11 mouse cellular contexts compared by ENCODE assay signal in the genomic region with DNA sequence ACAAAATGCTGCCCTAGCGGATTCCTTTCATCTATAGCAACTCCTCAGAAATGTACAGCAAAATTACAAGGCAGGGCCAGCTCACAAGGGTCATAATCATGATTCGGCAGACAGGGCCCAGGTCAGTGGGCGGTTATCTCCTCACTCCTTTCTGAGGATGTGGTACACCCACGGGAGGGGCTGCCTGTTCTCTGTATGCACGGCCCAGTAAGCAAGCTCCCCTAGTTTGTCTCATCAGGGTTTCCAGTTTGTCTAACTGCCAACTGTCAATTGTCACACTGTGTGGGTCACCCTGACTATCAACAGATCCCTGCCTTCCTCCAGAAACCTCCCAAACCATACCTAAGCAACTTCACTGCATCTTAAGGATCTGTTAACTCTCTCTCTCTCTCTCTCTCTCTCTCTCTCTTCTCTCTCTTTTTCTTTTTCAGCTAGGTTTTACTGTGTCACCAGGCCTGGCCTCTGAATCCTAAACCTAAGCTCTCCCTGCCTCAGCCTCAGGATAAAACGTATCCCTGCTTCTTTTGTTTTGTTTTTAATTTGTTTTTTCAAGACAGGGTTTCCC. TPM values are rescaled to one million over a fixed set of nuclear protein-coding genes. Genes with fewer than 3 reads are reported as not detected.
DNase-seq lines count a peak whose midpoint lies in the region; ATAC-seq and TF ChIP-seq lines count a peak whose summit lies in the region.
"Had no signal": no experiment of that assay in that cellular context is flagged by ENCODE, and none has a peak within 500 bp of the region (broad histone marks: within the 10 kb centered on the region; RNA-seq: fewer than 3 reads in every experiment).

No protein-coding gene starts in this region.

- no peak for TF ChIP-seq CTCF in layer of hippocampus, adult 2 months (conservative IDR thresholded peaks at IDR 0.05)
- TF ChIP-seq CTCF in bone marrow, adult 2 months (IDR thresholded peaks at IDR 0.05; ENCODE audit: control insufficient read depth, insufficient read depth, low read length), result no peak

- no peaks in the 10 kb centered on the region for H3K27me3 ChIP-seq in liver, embryonic 11.5 days (replicated peaks; ENCODE audit: control insufficient read depth, insufficient read depth, low read length)
- H3K27me3 ChIP-seq in splenic B cell, adult 2 months (ENCODE audit: control insufficient read depth, insufficient read depth, low read length, poor library complexity, severe bottlenecking), result no peaks in the 10 kb centered on the region
- H3K27me3 ChIP-seq: midbrain, embryonic 12.5 days had no signal

- peak overlapping the region; percentile 48 for H3K27ac ChIP-seq in layer of hippocampus, adult 2 months
- peak overlapping the region; percentile 74 for H3K27ac ChIP-seq in bone marrow, adult 2 months (ENCODE audit: control insufficient read depth, insufficient read depth, low read depth, low read length, poor library complexity)
- H3K27ac ChIP-seq in liver, embryonic 11.5 days (ENCODE audit: low read depth, low read length), result peak overlapping the region; percentile 90
- H3K27ac ChIP-seq: hindbrain, embryonic 14.5 days; midbrain, embryonic 12.5 days had no signal

- no peak overlapping the region for H3K4me3 ChIP-seq in layer of hippocampus, adult 2 months
- no peak overlapping the region for H3K4me3 ChIP-seq in bone marrow, adult 2 months (replicated peaks; ENCODE audit: control insufficient read depth, low read depth, low read length)
- H3K4me3 ChIP-seq in liver, embryonic 11.5 days (ENCODE audit: low read depth, low read length), result no peak overlapping the region
- H3K4me3 ChIP-seq: midbrain, embryonic 12.5 days had no signal

- DNase-seq in layer of hippocampus, adult 2 months (ENCODE audit: low spot score in 2 of 2), result no peak
- DNase-seq in layer of hippocampus, adult 8-10 months (ENCODE audit: low spot score in 2 of 2), result no peak
- peak; percentile 66 for DNase-seq in liver, embryonic 11.5 days (ENCODE audit: low spot score)
- DNase-seq in splenic B cell, adult 2 months (ENCODE audit: low read depth, low spot score), result peak; percentile 57
- no peak for DNase-seq in layer of hippocampus, postnatal 14 days (ENCODE audit: low spot score in 2 of 2)
- no peak for DNase-seq in embryo, embryonic 11 days
- DNase-seq in layer of hippocampus, postnatal 10 days (ENCODE audit: low spot score in 2 of 2), result no peak
- DNase-seq: right cerebral cortex, postnatal 14 days had no signal

- WGBS in bone marrow, adult 2 months, result 9% methylated on average over 6 of the region's 6 CpGs
- WGBS in liver, embryonic 11.5 days, result 19% methylated on average over 6 of the region's 6 CpGs

- H3K9ac ChIP-seq in liver, embryonic 11.5 days (ENCODE audit: low read depth, low read length), result peak overlapping the region; percentile 46
- H3K9ac ChIP-seq: hindbrain, embryonic 14.5 days; midbrain, embryonic 12.5 days had no signal

- H3K4me1 ChIP-seq in bone marrow, adult 2 months (ENCODE audit: control insufficient read depth, insufficient read depth, low read length), result peaks cover 42% of the 10 kb centered on the region
- peaks cover 66% of the 10 kb centered on the region for H3K4me1 ChIP-seq in liver, embryonic 11.5 days (replicated peaks; ENCODE audit: control insufficient read depth, insufficient read depth, low read length)

- H3K4me2 ChIP-seq in liver, embryonic 11.5 days, result peak overlapping the region; percentile 41
- H3K4me2 ChIP-seq: hindbrain, embryonic 14.5 days; midbrain, embryonic 12.5 days had no signal

- no peak for TF ChIP-seq POLR2A in bone marrow, adult 2 months (IDR thresholded peaks at IDR 0.05; ENCODE audit: borderline replicate concordance, control insufficient read depth, low read depth, low read length)

- peak; percentile 93 for ATAC-seq in liver, embryonic 11.5 days (replicated peaks; ENCODE audit: low FRiP score)

- H3K36me3 ChIP-seq in liver, embryonic 11.5 days (ENCODE audit: control insufficient read depth, insufficient read depth, low read length), result no peaks in the 10 kb centered on the region
- no peaks in the 10 kb centered on the region; the same call in 1 of the 2 replicates for H3K36me3 ChIP-seq in splenic B cell, adult 2 months (ENCODE audit: control insufficient read depth, insufficient read depth, low read length, poor library complexity, severe bottlenecking)
- H3K36me3 ChIP-seq: midbrain, embryonic 12.5 days had no signal

- no peaks in the 10 kb centered on the region for H3K9me3 ChIP-seq in liver, embryonic 11.5 days (ENCODE audit: control insufficient read depth, low read length)
- H3K9me3 ChIP-seq: midbrain, embryonic 12.5 days had no signal

RNA-seq across cellular contexts. Expression of a gene that starts 55.5 kb away (rescaled TPM):
- 10 to 100 TPM; 76.3 to 83.9 TPM for total RNA-seq in layer of hippocampus, adult 2 months (2021)
- total RNA-seq in layer of hippocampus, adult 8-10 months (2022), result 10 to 100 TPM; 79.8 to 99.9 (median 95.4) TPM
- polyA plus RNA-seq in bone marrow, adult 2 months (2011; ENCODE audit: insufficient read depth, insufficient read length, low replicate concordance, missing spikeins), result 9.3 and 23.0 TPM in 2 replicates
- 18.6 and 21.7 TPM in 2 replicates for polyA plus RNA-seq in liver, embryonic 11.5 days (2014; fragmentation: Nextera tagmentation; extraction: Ambion mirVana)
- total RNA-seq in layer of hippocampus, postnatal 14 days (2021), result 100 to 1,000 TPM; 154 to 165 TPM
- total RNA-seq in layer of hippocampus, postnatal 10 days (2021), result 10 to 100 TPM; 85.2 to 96.2 TPM

Comparison
In these comparisons a context has a peak if more than half of its experiments do, and no peak if none do; other contexts are left out.
1. DNase-seq: peak in liver, embryonic 11.5 days (single experiment) and splenic B cell, adult 2 months (single experiment); none in layer of hippocampus, adult 2 months (0 of 2), layer of hippocampus, adult 8-10 months (0 of 2), layer of hippocampus, postnatal 14 days (0 of 2), embryo, embryonic 11 days (single experiment) and layer of hippocampus, postnatal 10 days (0 of 2).
2. Peak in every context shown above with its lines, with median percentiles within 50 percentile points of each other: H3K27ac ChIP-seq.